Mouse (Mus musculus) E14TG2a.4 (cell line): ENCODE data around the gene Pbrm1.

Experiments used
- CTCF ChIP-seq: conservative IDR thresholded peaks from 2 replicates; pipeline ENCODE4 v1.5.1; 2014; ENCODE audit warnings: low read length
- NANOG ChIP-seq: IDR thresholded peaks from 2 replicates; pipeline ENCODE4 v1.6.1; 2014; ENCODE audit warnings: borderline replicate concordance, low read length, mixed read lengths

DNA sequence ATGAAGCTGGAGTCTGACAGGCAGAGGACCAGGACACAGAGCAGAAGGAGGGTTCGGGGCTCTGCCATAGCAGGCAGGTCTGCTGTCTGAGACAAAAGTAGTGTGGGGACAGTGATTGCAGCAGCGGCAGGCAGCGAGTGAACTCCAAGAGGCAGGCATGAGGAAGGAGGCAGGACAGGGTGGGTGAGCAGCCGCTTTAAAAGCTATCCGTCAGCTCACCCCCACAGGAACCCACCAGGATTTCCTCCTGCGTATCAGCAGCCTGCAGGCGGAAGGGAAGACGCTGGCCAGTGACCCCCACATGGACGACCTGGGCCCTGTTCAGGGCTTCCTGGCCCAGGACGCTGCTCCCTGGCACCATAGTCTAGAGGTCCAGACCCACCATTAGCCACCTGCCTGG, 149.5 kb downstream of the Pbrm1 start, which contains the start of gene Stab1:
- TF ChIP-seq CTCF (no peak), NANOG (no peak)
